Mouse (Mus musculus) brain, embryonic 14.5 days (tissue): ENCODE measurements around the gene Upf2. TPM values are rescaled to one million over a fixed set of nuclear protein-coding genes. Genes with fewer than 3 reads are reported as not detected.
"Not testable (repeated sequence)": the region's sequence is repeated elsewhere in the genome, so short reads cannot be mapped to it uniquely, and the experiment has no call there.

Experiments used
- DNase-seq: peaks from one replicate; pipeline ENCODE4 v3.0.0-alpha.2; 2011; ENCODE audit warnings: low read depth
- CTCF ChIP-seq: fragments of 200-500 bp; IDR thresholded peaks from 2 replicates; pipeline ENCODE4 v1.5.1; 2012; ENCODE audit warnings: inconsistent platforms, mild to moderate bottlenecking, moderate library complexity, borderline replicate concordance; ENCODE audit not compliant: insufficient read depth, insufficient read length; ENCODE audit errors: extremely low read depth
- POLR2A ChIP-seq: fragments of 200-500 bp; IDR thresholded peaks from 2 replicates; pipeline ENCODE4 v1.6.1; 2012; ENCODE audit warnings: mild to moderate bottlenecking, inconsistent platforms, borderline replicate concordance; ENCODE audit not compliant: poor library complexity, insufficient read depth, insufficient read length, severe bottlenecking; ENCODE audit errors: extremely low read depth
- polyA plus RNA-seq: library from polyadenylated mRNA; depleted of rRNA; stranded (reverse); fragments of >200 nt; gene quantifications from 2 replicates; pipeline ENCODE4 v1.2.3, GENCODE M21; 2012

Upf2 gene
- polyA plus RNA-seq, 1 experiment = 16.6 TPM

GRCm38 (mm10) chr2:5951621-5952211, 447 bp downstream of the Upf2 start:
- no peak for TF ChIP-seq CTCF
- TF ChIP-seq POLR2A = no peak
- peak; percentile 36 for DNase-seq

GRCm38 (mm10) chr2:5957705-5958104, 6.4 kb downstream of the Upf2 start:
- TF ChIP-seq POLR2A = no peak
- TF ChIP-seq CTCF = no peak
- no peak for DNase-seq

GRCm38 (mm10) chr2:5962265-5962664, 11.0 kb downstream of the Upf2 start:
- DNase-seq = peak; percentile 89
- no peak for TF ChIP-seq CTCF
- no peak for TF ChIP-seq POLR2A

- DNase-seq = not testable (repeated sequence)
These were observed 12.5 kb downstream of the Upf2 start for GRCm38 (mm10) chr2:5963729-5964128.

GRCm38 (mm10) chr2:5965972-5966371, 14.7 kb downstream of the Upf2 start:
- no peak for DNase-seq
- TF ChIP-seq CTCF (no peak), POLR2A (no peak)

- DNase-seq = not testable (repeated sequence)
These were observed 19.4 kb downstream of the Upf2 start for GRCm38 (mm10) chr2:5970629-5971028.

DNA sequence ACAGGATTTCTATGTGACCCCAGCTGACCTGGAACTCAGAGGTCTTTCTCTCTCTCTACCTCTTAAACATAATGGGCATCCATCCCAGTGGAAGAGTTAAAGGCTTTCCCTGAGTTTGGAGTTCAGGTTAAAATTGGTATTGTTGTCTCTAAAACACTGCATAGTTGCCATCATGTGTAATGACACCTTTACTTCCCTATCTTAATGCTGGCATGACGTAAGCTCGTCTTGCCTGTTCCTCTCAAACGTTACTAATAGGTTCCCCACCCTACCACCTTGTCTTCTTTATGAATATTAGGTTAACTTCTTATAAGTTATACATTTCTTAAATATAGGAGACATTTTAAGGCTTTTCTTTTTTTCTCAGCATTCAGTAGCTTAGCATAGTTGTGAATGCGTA, 26.3 kb downstream of the Upf2 start:
- no peak for DNase-seq
- TF ChIP-seq CTCF (no peak), POLR2A (no peak)

GRCm38 (mm10) chr2:5995538-5995937, 44.3 kb downstream of the Upf2 start:
- TF ChIP-seq CTCF (peak; percentile 6; the same call in 1 of the 2 replicates), POLR2A (no peak)

DNA sequence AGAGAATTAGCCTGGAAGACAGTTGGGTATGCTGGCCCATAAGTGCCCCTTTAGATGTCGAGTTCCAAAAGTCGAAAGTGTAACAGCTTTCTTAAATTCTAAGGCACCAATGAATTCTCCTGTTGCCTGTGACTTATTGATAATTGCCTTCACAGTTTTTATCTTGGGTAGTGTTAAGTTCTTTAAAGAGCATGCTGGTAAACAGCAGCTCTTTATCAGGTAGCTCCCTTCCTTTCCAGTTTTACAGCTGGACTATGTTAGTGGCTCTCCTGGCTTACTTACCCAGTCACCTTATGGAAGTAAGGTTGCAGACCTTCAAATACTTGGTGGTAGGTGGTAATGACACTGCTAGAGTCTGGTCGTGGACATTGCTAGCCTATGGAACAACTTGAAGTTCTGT, 52.7 kb downstream of the Upf2 start:
- TF ChIP-seq CTCF = no peak
- no peak for TF ChIP-seq POLR2A
- no peak for DNase-seq

More at GRCm38 (mm10) chr2:5995538-5995937, 44.3 kb downstream of the Upf2 start:
- DNase-seq = peak; percentile 71

DNA sequence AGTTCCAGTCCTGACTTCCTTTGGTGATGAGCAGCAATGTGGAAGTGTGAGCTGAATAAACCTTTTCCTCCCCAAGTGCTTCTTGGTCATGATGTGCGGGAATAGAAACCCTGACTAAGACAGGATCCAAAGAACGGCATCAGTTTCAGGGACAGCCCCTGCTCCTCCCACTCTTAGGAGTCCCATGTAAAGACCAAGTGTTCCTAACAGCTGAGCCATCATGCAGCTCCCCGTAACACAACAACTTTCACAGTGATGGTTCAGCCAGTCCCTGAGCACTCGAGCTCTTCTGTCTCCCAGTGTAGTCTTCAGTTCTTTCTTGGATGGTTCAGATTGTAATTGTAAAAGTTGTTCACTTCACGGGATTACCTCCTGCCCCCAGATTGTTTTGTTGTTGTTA, 63.3 kb downstream of the Upf2 start:
- no peak for DNase-seq
- TF ChIP-seq POLR2A (no peak), CTCF (no peak)

GRCm38 (mm10) chr2:6015182-6015581, 63.9 kb downstream of the Upf2 start:
- not testable (repeated sequence) for DNase-seq

- DNase-seq = no peak
- TF ChIP-seq CTCF (no peak), POLR2A (no peak)
These were observed 69.3 kb downstream of the Upf2 start for GRCm38 (mm10) chr2:6020570-6020969.

DNA sequence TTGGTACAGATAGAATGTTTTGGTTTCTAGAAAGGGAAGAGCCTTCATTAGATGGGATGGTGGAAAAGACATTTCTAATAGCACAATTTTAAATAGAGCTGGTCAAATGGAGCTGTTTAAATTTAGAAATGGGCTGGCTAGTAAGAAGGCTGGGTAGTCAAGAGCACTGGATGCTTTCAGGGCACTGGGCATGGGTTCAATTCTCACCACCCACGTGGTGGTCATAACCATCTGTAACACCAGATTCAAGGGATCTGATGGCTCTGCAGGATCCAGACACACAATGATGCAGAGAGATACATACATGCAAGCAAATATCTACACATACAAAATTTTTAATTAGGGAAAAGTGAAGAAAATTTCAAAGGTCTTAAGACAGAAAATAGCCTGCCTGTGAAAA, 91.4 kb downstream of the Upf2 start:
- DNase-seq = no peak
- TF ChIP-seq POLR2A (no peak), CTCF (no peak)
